Mouse (Mus musculus): ENCODE results near the gene Fam234a. TPM values are rescaled to one million over a fixed set of nuclear protein-coding genes. Genes with fewer than 3 reads are reported as not detected.

Gene Fam234a
- total and polyA plus RNA-seq, 3 experiments, result 3.6 to 13.3 (median 8.3) TPM

DNA sequence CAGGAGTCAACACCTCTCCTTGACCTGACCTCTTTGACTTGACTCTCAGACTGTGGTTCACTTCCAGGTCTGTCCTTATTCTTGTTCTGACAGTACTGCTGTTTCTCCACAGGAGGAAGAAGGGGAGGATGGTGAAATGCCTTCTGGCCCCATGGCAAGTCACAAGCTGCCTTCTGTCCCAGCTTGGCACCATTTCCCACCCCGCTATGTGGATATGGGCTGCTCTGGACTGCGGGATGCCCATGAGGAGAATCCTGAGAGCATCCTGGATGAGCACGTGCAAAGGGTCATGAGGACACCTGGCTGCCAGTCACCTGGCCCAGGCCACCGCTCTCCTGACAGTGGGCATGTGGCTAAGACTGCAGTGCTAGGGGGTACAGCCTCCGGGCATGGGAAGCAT, 56.5 kb downstream of the Fam234a start:
- Histone ChIP-seq H3K4me1 (ENCODE audit: control insufficient read depth in 1 of 2, insufficient read depth in 2 of 2) (no peaks in the 10 kb centered on the region), H3K9ac (ENCODE audit: insufficient read depth, low read depth) (no peak overlapping the region), H3K9me3 (replicated peaks; ENCODE audit: low read length) (no peaks in the 10 kb centered on the region), H3K4me2 (ENCODE audit: insufficient read depth, low read depth, poor library complexity, severe bottlenecking) (no peak overlapping the region), H3K27me3 (replicated peaks) (no peaks in the 10 kb centered on the region), H3K79me2 (replicated peaks; ENCODE audit: control insufficient read depth, extremely low read depth, insufficient read depth, poor library complexity, severe bottlenecking) (no peaks in the 10 kb centered on the region), H3K36me3 (replicated peaks in 1 of 2; ENCODE audit: control insufficient read depth in 1 of 2, insufficient read depth in 1 of 2, low read length in 1 of 2) (peaks cover 70 to 93% of the 10 kb centered on the region in 2 experiments), H3K27ac (ENCODE audit: insufficient read depth, low read depth) (no peak overlapping the region), H3K4me3 (replicated peaks in 1 of 3; ENCODE audit: low read depth in 2 of 3, low read length in 2 of 3, poor library complexity in 1 of 3) (no peak overlapping the region)
- dilution Hi-C loops (cut with MboI; ENCODE audit: extremely low pct_ligation_motif_present, extremely low pct_unique_long_range_greater_than_20kb, low sequenced_read_pairs), result no loop called here
- no peak for DNase-seq (ENCODE audit: extremely low read depth)
- in situ Hi-C loops (cut with MboI; ENCODE audit: low pct_ligation_motif_present, low pct_unique_long_range_greater_than_20kb, low sequenced_read_pairs), result no loop called here
- no peak for TF ChIP-seq MAX (IDR thresholded peaks at IDR 0.05; ENCODE audit: low read length)
- no peak for TF ChIP-seq EP300 (IDR thresholded peaks at IDR 0.05; ENCODE audit: low read length)
- TF ChIP-seq MYC (IDR thresholded peaks at IDR 0.05; ENCODE audit: low read depth, low read length), result no peak
- no peak for TF ChIP-seq POLR2AphosphoS2 (IDR thresholded peaks at IDR 0.05; ENCODE audit: low read depth, low read length)
- TF ChIP-seq JUN (IDR thresholded peaks at IDR 0.05; ENCODE audit: insufficient read depth, low read depth, low read length), result no peak
- no peak for TF ChIP-seq SMC3 (IDR thresholded peaks at IDR 0.05; ENCODE audit: low read depth, low read length)
- no peak for TF ChIP-seq NRF1 (IDR thresholded peaks at IDR 0.05; ENCODE audit: low read depth, low read length)
- TF ChIP-seq USF2 (conservative IDR thresholded peaks at IDR 0.05; ENCODE audit: low read depth, low read length), result no peak
- no peak for TF ChIP-seq CHD2 (IDR thresholded peaks at IDR 0.05; ENCODE audit: low read length)
- no peak for TF ChIP-seq E2F4 (IDR thresholded peaks at IDR 0.05; ENCODE audit: insufficient replicate concordance, low read depth, low read length)

DNA sequence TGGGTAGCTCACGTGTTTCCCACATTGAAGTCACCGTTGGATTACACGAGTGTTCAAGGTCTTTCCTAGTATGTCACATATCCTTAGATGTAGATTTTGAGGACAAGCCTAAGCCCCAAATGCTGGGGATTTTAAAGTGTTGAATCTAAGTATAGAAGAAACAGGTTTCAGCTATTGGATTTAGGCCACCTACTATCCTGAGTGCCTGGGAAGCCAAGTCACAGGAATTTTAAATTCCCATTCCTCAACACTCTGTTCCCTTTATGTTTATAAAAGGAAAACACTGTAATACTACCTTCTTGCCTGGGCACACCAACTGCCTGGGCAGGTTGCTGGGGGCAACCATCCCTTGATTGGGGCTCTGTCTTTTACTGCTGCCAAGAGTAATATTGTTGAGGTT, 62.9 kb downstream of the Fam234a start:
- Histone ChIP-seq H3K27ac (ENCODE audit: insufficient read depth, low read depth) (no peak overlapping the region), H3K36me3 (replicated peaks in 1 of 2; ENCODE audit: control insufficient read depth in 1 of 2, insufficient read depth in 1 of 2, low read length in 1 of 2) (peaks cover 37 to 76% of the 10 kb centered on the region in 2 experiments), H3K27me3 (replicated peaks) (no peaks in the 10 kb centered on the region), H3K4me3 (replicated peaks in 1 of 3; ENCODE audit: low read depth in 2 of 3, low read length in 2 of 3, poor library complexity in 1 of 3) (no peak overlapping the region), H3K79me2 (replicated peaks; ENCODE audit: control insufficient read depth, extremely low read depth, insufficient read depth, poor library complexity, severe bottlenecking) (0 out of 2 replicates have a peak, but pooled peaks cover 3% of the 10 kb centered on the region), H3K9ac (ENCODE audit: insufficient read depth, low read depth) (no peak overlapping the region), H3K4me2 (ENCODE audit: insufficient read depth, low read depth, poor library complexity, severe bottlenecking) (no peak overlapping the region), H3K4me1 (ENCODE audit: control insufficient read depth in 1 of 2, insufficient read depth in 2 of 2) (no peaks in the 10 kb centered on the region), H3K9me3 (replicated peaks; ENCODE audit: low read length) (no peaks in the 10 kb centered on the region)
- dilution Hi-C loops (cut with MboI; ENCODE audit: extremely low pct_ligation_motif_present, extremely low pct_unique_long_range_greater_than_20kb, low sequenced_read_pairs) (no loop called here), in situ Hi-C loops (cut with MboI; ENCODE audit: low pct_ligation_motif_present, low pct_unique_long_range_greater_than_20kb, low sequenced_read_pairs) (no loop called here)
- no peak for TF ChIP-seq NRF1 (IDR thresholded peaks at IDR 0.05; ENCODE audit: low read depth, low read length)
- no peak for TF ChIP-seq E2F4 (IDR thresholded peaks at IDR 0.05; ENCODE audit: insufficient replicate concordance, low read depth, low read length)
- DNase-seq (ENCODE audit: extremely low read depth), result no peak

DNA sequence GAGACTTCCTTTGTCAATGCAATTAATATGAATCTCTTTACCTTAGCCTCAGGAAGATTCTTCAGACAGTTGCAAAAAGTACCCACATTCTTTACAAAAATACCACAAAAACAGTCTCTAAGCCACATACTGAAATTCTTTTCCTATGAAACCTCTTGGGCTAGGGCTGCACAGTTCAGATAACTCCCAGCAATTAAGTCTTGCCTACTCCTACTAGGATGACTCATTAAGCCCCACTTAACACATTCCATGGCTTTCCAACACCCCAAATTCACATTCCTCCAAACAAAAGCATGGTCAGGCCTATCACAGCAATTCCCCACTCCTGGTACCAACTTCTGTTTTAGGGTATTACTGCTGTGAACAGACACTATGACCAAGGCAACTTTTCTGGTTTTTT, 65.4 kb downstream of the Fam234a start:
- H3K9ac ChIP-seq (ENCODE audit: insufficient read depth, low read depth), result no peak overlapping the region
- H3K4me2 ChIP-seq (ENCODE audit: insufficient read depth, low read depth, poor library complexity, severe bottlenecking), result no peak overlapping the region
- peaks cover 24 to 76% of the 10 kb centered on the region in 2 experiments for H3K36me3 ChIP-seq (replicated peaks in 1 of 2; ENCODE audit: control insufficient read depth in 1 of 2, insufficient read depth in 1 of 2, low read length in 1 of 2)
- in situ Hi-C loops (cut with MboI; ENCODE audit: low pct_ligation_motif_present, low pct_unique_long_range_greater_than_20kb, low sequenced_read_pairs), result no loop called here
- TF ChIP-seq IRF4 (IDR thresholded peaks at IDR 0.05; ENCODE audit: low read depth, low read length) (no peak), JUND (conservative IDR thresholded peaks at IDR 0.05; ENCODE audit: low read depth, low read length) (no peak), MAZ (IDR thresholded peaks at IDR 0.05; ENCODE audit: low read depth, low read length) (no peak), JUN (IDR thresholded peaks at IDR 0.05; ENCODE audit: insufficient read depth, low read depth, low read length) (no peak), ZC3H11A (IDR thresholded peaks at IDR 0.05; ENCODE audit: low read depth, low read length) (no peak), SIN3A (IDR thresholded peaks at IDR 0.05; ENCODE audit: low read length) (no peak), E2F4 (IDR thresholded peaks at IDR 0.05; ENCODE audit: insufficient replicate concordance, low read depth, low read length) (no peak), MEF2A (IDR thresholded peaks at IDR 0.05; ENCODE audit: borderline replicate concordance, low read depth, low read length) (no peak), EP300 (IDR thresholded peaks at IDR 0.05; ENCODE audit: low read length) (no peak), CTCF (conservative IDR thresholded peaks at IDR 0.05 in 1 of 2, IDR thresholded peaks at IDR 0.05 in 1 of 2; ENCODE audit: low read depth in 2 of 2, low read length in 2 of 2) (no peak), MYC (IDR thresholded peaks at IDR 0.05; ENCODE audit: low read depth, low read length) (no peak), ETS1 (conservative IDR thresholded peaks at IDR 0.05; ENCODE audit: low read depth, low read length) (no peak), HCFC1 (IDR thresholded peaks at IDR 0.05; ENCODE audit: low read depth, low read length) (no peak), GABPA (IDR thresholded peaks at IDR 0.05; ENCODE audit: insufficient replicate concordance, low read depth, low read length) (no peak), ZMIZ1 (IDR thresholded peaks at IDR 0.05; ENCODE audit: low read depth, low read length) (no peak), POLR2A (IDR thresholded peaks at IDR 0.05; ENCODE audit: low read depth, low read length) (no peak), MXI1 (IDR thresholded peaks at IDR 0.05; ENCODE audit: low read depth, low read length) (no peak), NRF1 (IDR thresholded peaks at IDR 0.05; ENCODE audit: low read depth, low read length) (no peak), MAX (IDR thresholded peaks at IDR 0.05; ENCODE audit: low read length) (no peak)
- H3K9me3 ChIP-seq (replicated peaks; ENCODE audit: low read length), result no peaks in the 10 kb centered on the region
- no peak for DNase-seq (ENCODE audit: extremely low read depth)
- H3K27ac ChIP-seq (ENCODE audit: insufficient read depth, low read depth), result no peak overlapping the region
- H3K4me3 ChIP-seq (replicated peaks in 1 of 3; ENCODE audit: low read depth in 2 of 3, low read length in 2 of 3, poor library complexity in 1 of 3), result no peak overlapping the region
- dilution Hi-C loops (cut with MboI; ENCODE audit: extremely low pct_ligation_motif_present, extremely low pct_unique_long_range_greater_than_20kb, low sequenced_read_pairs), result no loop called here
- no peaks in the 10 kb centered on the region for H3K4me1 ChIP-seq (ENCODE audit: control insufficient read depth in 1 of 2, insufficient read depth in 2 of 2)
- H3K27me3 ChIP-seq (replicated peaks), result no peaks in the 10 kb centered on the region
- peaks cover 3% of the 10 kb centered on the region; the same call in 1 of the 2 replicates for H3K79me2 ChIP-seq (replicated peaks; ENCODE audit: control insufficient read depth, extremely low read depth, insufficient read depth, poor library complexity, severe bottlenecking)

Data from CH12.LX (cell line).